Mouse (Mus musculus) liver, embryonic 13.5 days (tissue): ENCODE measurements around the gene Zfp950. TPM values are rescaled to one million over a fixed set of nuclear protein-coding genes. Genes with fewer than 3 reads are reported as not detected.

Experiments
- polyA plus RNA-seq: library from polyadenylated mRNA; unstranded; fragments of >200 nt; fragmentation: Nextera tagmentation; extraction: Ambion mirVana; gene quantifications from 2 replicates; pipeline ENCODE4 v1.2.1, GENCODE M21; 2015

Zfp950 gene
- polyA plus RNA-seq, 1 experiment from 2014 or later, result 13.5 TPM

Other genes with a start within 250 kb of the Zfp950 start
- 0.13 TPM in 1 of 2 replicates, not detected in the other for gene Gm7102, start 35.5 kb upstream of the Zfp950 start, polyA plus RNA-seq
- gene Gm6020, start 43.0 kb upstream of the Zfp950 start, polyA plus RNA-seq, result not detected in 2 replicates
- 9.1 and 9.9 TPM in 2 replicates for gene Csf2ra, start 87.6 kb upstream of the Zfp950 start, polyA plus RNA-seq
- not detected in 2 replicates for gene Gm21060, start 156.2 kb upstream of the Zfp950 start, polyA plus RNA-seq